Mouse (Mus musculus): ENCODE results near the gene 6430548M08Rik.

Gene 6430548M08Rik

GRCm38 (mm10) chr8:120109149-120109548, 4.8 kb upstream of the 6430548M08Rik start:
- DNase-seq (ENCODE audit: low spot score): peak; percentile 74

- no peak for DNase-seq (ENCODE audit: low spot score)
Measured at GRCm38 (mm10) chr8:120110966-120111365, 3.0 kb upstream of the 6430548M08Rik start.

DNA sequence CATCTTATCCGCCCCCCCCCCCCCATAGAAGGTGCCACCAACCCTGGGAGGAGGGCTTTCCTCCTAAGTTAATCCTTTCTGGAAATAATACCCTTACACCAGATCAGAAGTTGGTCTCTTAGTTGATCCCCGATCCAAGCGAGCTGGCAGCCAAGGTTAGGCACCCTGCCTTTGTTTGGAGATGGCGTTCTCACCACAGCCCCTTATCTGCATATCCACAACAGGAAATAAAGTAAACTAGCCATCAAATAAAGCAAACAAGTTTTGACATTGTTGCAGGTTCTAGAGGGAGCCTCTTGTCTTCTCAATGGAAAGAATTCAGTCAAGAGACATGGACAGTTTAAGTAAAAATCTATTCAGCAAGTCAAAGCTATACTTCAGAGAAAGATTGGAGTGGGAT, 2.6 kb upstream of the 6430548M08Rik start:
- DNase-seq (ENCODE audit: low spot score): no peak

DNA sequence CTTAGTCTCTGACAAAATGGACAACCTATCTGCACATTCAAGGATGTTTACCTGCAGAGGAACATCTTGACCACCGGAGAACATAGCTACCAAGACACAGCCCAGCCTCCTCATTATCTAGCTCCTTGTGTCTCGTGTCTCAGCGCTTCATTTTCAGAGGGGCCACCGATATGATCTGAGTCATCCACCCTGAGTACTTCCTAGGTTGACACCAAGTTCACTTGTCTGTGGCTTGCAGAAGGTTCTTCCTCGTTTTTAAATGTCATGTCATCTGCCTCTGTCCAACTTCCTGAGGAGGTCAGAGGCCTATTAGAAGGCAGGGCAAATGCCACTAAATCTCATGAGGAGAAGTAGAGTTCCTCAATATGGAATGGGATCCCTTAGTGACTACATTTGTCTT, 1.4 kb upstream of the 6430548M08Rik start:
- no peak for DNase-seq (ENCODE audit: low spot score)

DNA sequence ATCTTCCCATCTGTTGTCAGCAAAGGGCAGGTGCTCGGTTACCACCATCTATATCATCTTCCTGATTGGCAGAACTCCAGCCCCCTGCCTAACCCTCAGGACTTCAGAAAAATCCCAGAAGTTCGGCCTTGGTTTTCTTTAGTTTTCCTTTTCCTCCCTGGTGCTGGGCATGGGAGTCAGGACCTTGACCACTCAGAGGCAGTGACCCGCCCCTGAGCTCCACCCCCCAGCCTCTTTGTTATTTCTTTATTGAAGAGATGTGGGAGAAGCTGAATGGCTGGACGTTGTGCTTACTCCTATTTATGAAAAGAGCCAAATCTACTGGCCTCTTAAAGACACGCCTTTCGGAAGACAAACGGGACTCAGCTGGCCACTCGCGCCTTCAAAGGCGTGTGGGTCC, 646 bp upstream of the 6430548M08Rik start:
- no peak for DNase-seq (ENCODE audit: low spot score)

GRCm38 (mm10) chr8:120114315-120114841, 426 bp downstream of the 6430548M08Rik start:
- DNase-seq (ENCODE audit: low spot score): no peak

DNA sequence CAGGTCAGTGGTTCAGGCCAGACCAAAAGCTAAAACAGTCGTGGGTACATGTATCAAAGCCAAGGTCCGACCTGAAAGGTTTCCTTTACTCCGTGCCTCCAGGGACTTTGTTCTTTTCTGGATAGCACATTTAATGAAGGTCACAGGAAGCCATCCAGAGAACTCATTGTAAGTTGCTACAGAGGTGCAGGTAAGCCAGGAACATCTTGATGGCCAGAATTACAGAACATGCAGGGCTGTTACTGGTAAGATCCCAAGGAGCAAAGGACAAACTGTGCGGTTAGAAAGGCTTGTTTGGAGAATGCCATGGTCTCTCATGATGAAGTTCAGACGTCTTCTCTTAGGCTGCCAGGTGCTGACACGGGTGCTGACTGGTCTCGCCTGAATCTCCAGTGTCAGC, 2.6 kb downstream of the 6430548M08Rik start:
- no peak for DNase-seq (ENCODE audit: low spot score)

- DNase-seq (ENCODE audit: low spot score): no peak
Measured at GRCm38 (mm10) chr8:120118162-120118561, 4.2 kb downstream of the 6430548M08Rik start.

GRCm38 (mm10) chr8:120118847-120119246, 4.9 kb downstream of the 6430548M08Rik start:
- DNase-seq (ENCODE audit: low spot score): no peak

- no peak for DNase-seq (ENCODE audit: low spot score)
Measured at GRCm38 (mm10) chr8:120119429-120119828, 5.5 kb downstream of the 6430548M08Rik start.

DNA sequence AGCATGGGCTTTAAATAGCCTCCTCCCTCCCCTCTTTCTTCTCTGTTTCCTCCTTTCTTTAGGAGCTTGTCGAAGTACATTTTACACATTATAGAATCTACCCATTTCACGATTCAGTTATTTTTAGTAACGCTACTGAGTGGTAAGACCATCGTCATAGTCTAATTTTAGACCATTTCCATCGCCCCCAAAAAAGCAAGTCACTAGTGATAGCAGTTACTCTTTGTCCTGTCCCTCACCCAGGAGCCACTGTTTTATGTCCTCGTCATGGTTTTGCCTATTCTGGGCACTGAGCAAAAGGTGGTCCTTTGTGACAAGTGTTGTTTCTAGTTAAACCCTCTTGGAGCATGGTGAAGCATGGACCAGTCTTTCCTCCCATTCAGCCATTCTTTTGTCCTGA, 6.0 kb downstream of the 6430548M08Rik start:
- DNase-seq (ENCODE audit: low spot score): no peak

DNA sequence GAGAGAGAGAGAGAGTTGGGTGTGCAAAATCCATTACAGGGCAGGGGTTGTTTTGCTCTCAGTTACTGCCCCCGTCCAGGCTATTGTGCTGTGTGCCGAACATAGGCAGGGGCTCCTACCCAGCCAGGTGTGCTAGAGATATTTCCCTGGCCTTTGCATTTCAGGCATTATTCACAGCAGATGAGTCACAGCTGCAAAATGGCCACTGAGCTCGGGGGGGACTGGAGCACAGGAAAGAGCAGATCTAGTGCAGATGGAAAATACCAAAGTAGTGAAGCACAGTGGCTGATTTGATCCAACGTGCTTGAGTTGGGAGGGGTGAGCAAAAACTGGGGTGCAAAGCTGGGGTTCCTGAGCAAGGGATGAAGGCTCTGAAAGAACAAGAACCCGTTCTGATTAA, 7.0 kb downstream of the 6430548M08Rik start:
- no peak for DNase-seq (ENCODE audit: low spot score)

- no peak for DNase-seq (ENCODE audit: low spot score)
Measured at GRCm38 (mm10) chr8:120124261-120124660, 10.3 kb downstream of the 6430548M08Rik start.

DNA sequence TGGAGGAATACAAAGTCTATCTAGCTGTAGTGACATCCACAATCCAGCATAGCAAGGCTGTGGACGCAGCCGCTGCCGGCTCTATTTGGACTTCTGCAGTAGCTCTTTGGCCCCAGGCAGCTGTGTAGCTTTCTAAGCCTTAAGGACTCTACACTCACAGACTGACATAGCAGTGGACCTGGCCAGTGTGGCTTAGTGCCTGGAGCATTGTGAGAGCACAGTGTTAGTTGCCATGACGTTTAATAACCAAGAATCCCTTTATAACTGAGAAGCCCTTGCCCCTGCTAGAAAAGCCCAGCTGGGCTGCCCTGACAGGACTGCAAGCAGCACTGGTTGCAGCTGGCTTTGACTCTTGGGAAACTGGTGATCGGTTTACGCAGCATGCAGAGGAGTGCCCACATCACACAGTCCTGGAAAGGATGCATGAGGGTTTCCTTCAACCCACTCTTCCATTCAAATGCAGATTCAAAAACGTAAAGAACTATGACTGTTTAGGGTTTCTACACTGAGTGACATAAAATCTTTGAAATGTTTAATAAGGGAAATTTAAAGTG, 11.0 kb downstream of the 6430548M08Rik start:
- DNase-seq (ENCODE audit: low spot score): no peak

DNA sequence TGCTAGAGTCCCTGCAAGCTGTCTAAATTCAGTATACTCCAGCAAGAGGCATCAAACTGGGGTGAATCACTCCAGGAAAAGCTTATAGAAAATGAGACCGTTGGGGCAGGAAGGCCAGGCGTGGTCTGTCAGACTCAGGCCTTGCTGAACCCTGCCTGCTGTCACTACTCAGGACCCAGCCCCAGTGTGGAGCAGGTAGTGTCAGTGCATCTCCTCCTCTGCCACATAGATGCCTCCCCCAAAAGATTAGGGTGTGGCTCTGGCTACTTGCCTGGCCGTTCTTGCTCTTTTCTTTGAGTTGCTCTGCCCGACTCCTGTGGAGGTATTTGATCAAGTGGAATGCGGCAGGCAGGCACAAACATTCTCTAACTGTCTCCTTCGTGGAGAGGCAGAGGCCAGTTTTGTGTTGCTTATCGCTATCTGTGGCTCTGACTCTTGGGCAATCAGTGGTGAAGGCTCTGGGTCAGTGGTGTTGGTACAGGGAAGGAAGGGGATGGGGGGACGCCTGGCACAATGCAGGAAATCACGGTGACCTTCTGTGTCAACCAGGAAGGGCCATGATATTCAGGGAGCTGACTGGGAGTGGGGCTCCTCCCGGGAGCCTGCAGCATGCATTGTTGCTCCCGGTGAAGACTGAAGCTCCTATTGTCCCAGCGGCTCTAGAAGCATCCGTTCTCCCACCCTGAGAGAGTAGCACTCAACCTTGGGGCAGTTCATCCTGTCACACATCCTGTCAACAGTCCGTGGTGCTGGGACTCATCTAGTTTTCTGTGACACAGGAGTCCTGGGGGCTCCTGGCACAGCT, 12.6 kb downstream of the 6430548M08Rik start:
- no peak for DNase-seq (ENCODE audit: low spot score)

DNA sequence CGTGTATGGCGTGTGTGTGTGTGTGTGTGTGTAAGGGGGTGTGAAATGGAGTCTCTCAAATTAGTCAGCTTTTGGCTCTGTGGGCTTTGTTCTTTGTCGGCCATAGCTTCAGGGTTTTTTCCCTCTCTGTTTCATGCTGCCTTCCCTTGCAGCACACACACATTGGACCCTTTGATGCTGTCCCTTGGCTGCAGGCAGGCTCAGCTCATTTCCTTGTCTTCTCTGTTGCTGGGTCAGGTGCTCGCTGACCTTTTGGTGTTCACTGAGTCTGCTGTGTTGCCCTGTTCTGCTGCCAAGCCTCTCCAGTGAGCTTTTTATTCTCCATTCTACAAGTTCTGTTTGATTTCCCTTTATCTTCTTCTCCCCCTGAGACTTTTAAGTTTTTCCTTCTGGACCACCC, 15.6 kb downstream of the 6430548M08Rik start:
- DNase-seq (ENCODE audit: low spot score): no peak

GRCm38 (mm10) chr8:120131158-120131557, 17.2 kb downstream of the 6430548M08Rik start:
- no peak for DNase-seq (ENCODE audit: low spot score)

- DNase-seq (ENCODE audit: low spot score): no peak
Measured at GRCm38 (mm10) chr8:120133169-120133568, 19.2 kb downstream of the 6430548M08Rik start.

- no peak for DNase-seq (ENCODE audit: low spot score)
Measured at GRCm38 (mm10) chr8:120135687-120136086, 21.7 kb downstream of the 6430548M08Rik start.

GRCm38 (mm10) chr8:120136618-120137017, 22.7 kb downstream of the 6430548M08Rik start:
- DNase-seq (ENCODE audit: low spot score): no peak

- no peak for DNase-seq (ENCODE audit: low spot score)
Measured at GRCm38 (mm10) chr8:120138958-120139357, 25.0 kb downstream of the 6430548M08Rik start.

- no peak for DNase-seq (ENCODE audit: low spot score)
Measured at GRCm38 (mm10) chr8:120140769-120141168, 26.8 kb downstream of the 6430548M08Rik start.

DNA sequence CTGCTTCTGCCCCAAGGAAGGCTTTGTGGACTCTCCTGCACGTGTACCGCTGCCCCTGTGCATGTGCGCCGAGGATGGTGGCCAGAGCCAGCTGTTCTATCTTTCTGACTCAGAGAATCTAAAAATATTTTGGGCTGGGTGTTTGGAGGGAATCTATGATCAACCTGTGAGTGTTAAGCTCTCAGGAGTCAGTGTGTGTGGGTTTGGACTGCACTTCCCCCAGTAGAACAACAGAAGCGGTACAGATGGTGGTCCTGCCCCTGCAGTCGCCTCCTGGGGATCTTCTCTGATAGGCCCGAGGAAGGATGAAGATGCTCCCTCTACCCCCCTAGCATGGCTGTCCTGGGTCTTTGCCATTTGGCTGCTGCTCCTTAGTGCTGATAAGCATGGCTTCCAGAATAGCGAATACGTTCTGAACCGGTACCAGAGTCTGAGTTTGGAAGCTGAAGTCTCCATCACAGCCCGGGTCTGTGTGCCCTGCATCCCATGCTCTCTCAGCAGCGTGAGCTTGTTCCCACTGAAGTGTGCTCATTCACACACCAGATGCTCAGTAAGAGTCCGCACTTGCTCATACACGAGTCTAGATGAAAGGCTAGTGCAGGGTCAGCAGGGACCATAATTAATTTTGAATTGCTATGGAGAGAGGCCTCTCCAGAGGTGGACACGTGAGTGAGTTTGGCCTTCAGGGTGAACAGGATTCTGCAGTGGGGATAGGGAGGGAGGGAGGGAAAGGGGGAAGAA, 30.1 kb downstream of the 6430548M08Rik start:
- no peak for DNase-seq (ENCODE audit: low spot score)
